Mouse (Mus musculus) kidney, postnatal 14 days (tissue): ENCODE measurements at regions not wholly inside any gene's neighbourhood (a gene's known extent, or its start where the extent isn't known, plus 50 kb on each side); places are given as distances from the start of the nearest gene placed in this dataset.

Source experiments
- DNase-seq: peaks from one replicate; pipeline ENCODE4 v3.0.0; 2022; ENCODE audit warnings: mixed read lengths

DNA sequence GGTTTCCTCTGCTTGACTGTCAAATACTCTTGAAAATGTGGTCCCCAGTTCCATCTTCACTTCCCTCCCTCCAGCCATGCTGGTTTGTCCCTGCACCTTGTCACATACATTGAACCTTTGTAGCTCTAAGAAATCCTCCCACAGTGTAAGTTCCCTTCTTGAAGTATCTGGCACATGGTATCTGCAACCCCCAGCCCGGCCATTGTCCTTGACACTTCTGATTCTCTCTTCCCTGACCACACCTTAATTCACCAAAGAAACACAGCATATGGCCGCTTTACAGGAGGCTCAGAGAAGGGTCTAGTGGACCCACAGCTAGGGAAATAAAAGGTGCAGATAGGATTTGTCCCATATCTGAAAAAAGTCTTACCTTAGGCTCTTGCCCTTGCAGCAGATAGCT is 133.9 kb upstream of the Gli2 start:
- no peak for DNase-seq

DNA sequence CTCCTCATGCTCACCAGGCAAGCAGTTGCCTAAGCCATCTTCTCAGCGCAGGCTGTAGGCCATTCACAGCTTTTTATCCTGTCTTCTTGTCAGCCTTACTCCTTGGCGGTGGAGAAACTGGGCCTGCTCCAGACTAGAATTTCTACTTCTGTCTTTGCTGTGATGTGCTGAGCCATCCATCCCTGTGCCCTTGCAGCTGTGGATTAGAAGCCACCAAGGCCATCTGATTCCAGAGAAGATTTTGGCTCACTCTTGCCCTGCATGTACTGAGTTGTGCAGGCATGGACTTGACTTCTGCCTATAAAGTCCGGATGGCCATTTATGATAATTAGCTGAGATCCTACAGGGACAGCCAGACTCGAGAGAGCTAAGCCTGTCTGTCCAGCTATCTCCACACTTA is 133.4 kb upstream of the Gli2 start:
- DNase-seq, result no peak

DNA sequence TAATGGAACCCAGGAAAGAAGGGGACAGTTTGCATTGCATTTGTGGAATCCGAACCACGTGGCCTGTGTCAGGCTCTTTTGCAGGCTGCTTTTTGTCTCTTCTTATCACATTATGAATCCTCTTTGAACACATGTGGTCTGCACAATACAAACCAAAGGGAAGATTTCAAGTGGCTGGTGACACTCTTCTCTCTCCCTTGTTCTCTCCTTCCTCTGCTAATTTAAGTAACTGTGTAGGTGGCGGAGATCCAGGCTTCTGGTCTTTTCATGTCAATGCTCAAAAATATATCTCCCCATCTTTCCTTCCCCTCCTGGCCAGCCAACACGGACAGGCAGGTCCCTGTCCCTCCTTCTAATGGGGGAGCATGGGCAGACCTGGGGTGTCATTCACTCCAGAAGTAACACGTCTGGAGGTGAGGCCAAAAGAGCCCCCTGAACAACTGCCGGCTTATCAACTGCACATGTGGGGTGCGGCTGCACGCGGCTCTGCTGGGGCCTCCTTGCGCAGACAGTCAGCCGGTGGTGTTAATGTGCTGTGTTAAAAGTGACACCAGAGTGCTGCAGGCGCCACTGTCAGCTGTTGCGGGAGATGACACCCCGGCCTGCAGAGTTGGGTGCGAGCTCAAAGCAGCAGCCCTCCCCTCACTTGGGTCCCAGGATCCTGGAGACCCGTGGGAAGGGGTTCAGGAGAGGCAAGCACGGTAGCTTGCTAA is 130.3 kb upstream of the Gli2 start:
- no peak for DNase-seq

DNA sequence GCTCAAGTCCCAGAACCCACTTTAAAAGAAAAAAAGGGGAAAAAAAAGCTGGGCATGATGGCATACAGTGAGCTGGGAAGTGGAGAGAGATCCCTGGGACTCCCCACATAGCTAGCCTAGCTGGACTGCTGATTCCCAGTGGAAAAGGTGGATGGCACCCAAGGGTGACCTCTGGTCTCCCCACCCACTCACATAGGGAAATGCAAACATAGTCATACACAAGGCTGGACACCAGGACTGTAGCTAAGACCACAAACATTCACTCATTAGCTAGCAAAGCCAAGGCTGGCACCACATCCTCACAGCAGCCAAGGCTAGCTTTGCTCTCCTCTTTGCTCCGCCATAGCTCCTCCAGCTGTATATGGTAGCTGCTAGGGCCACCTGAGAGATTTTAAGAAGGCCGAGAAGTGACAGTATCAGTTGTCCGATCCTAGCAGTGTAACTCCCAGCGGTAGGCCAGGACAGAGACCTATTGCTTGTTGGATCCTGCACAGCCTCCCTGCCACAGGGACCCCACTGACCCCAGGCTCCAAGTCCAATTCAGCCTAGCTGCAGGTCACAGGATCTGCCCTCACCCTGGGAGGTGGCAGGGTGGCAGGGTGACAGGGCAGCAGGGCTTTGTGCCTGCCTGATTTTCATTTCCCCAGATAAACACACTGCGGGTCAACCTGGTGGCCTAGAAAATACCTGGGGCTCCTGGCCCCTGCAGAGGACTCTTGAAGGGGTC is 119.8 kb upstream of the Gli2 start:
- no peak for DNase-seq

DNA sequence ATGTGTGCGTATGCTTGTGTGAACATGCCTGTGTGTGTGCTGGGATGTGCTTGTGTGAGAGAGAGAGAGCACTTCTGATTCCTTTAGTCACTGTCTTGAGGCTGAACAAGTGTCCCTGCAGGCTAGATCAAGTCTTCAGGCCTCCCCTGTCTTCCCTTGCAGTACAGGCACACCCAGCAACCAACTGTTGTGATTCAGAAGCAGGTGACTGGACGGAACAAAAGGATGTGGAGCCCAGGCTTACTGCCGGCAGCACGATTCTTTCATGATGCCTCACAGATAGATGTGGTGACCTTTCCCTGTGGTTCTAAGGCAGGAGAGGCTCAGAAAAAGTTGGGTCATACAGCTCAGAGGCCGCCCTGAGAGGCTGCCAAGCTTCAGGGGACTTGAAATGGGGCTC is 114.0 kb upstream of the Gli2 start:
- DNase-seq, result no peak

DNA sequence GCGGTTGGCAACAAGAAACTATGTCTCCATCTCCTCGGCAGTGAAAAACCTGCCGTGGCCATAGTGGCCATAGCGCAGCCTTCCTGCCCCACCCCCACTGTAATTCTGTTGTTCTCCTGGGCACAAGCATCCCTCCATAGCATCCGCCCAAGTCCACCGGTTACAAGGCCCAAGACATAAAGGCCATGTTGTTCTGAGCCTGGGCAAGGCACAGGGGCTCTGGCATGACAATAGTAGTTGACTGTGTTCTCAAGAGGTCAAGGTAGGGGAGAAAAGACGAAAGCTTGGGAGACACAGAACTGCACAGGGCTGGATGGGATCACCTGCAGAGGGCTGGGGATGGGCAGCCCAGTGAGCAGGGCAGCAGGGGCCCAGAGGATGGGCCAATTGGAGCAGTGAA is 112.9 kb upstream of the Gli2 start:
- DNase-seq, result no peak

DNA sequence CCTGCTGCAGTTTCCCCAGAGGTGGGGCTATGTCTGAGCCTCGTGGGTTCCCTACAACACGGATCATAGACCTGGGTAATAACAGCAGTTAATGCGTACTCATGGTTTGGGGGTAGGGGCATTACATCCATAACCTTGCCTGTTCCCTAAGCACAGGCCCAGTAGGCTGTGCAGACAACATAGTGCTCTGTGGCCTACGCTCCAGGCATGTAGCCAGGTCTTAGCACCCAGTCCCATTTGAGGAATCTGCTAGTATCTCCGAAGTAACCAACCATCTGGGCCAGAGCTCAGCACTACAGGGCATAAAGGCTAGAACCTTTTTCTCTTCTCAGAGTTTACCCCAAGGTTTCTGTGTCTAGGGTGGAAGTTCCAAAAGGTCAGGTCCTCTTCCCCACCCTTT is 111.4 kb upstream of the Gli2 start:
- no peak for DNase-seq

DNA sequence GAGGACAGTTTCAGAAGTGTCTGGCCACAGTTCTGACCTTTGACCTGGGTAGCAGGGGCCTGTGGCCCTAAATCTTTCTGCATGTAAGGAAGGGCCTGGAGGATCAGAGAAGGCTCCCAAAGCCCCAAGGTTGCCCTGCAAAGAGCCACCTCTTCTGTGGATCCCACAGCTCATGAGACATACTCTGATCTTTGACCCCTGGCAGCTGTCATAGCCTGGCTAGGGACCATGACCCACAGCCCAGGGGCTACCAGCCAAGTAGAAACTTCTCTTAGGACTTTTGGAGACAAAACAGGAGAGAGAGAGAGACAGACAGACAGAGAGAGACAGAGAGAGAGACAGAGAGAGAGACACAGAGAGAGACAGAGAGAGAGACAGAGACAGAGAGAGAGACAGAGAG is 110.4 kb upstream of the Gli2 start:
- peak; percentile 5 for DNase-seq

DNA sequence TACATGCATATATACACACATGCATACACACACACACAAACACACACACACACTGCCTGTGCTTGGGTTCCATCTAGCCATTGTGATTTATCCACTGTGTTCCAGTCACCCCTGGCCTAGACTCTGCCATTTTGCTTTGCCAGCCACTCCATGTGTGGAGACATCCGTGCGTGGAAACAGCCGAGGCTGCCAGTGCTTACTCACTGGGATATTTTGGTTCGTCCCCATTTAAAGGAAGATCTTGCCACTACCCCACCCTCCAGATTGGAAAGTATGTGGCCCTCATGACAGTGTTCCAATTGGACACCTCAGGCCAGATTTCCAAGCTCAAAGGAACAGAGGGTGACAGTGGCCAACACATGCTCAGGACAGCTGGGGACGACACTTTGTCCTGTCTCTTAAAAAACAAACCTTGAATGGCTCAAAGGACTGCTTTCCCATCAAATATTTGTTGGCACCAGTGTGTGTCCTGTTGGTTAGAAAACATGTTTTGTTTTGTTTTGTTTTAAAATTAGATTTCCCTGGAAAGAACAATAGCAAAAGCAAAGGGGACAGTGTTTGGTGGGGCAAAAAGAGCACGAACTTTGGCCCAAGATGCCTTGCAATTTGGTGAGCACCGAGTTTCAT is 109.8 kb upstream of the Gli2 start:
- DNase-seq, result no peak

DNA sequence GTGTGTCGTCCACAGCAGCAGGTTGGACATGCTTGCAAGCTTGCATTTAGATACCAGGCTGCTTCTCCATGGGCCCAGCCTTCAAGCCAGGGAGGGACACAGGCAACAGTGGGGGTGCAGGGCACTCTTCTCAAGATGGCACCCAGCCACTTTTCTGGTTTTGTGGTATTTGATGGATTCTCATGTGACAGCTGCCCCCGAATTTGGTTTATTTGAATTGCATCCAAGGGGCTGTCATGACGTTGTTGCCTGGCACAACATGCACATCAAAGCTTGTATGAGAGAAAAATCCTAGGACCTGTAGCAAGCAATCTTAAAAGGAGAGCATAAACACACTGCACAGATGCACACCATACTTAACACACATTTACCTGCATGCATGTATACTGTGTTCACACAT is 108.3 kb upstream of the Gli2 start:
- DNase-seq, result no peak

DNA sequence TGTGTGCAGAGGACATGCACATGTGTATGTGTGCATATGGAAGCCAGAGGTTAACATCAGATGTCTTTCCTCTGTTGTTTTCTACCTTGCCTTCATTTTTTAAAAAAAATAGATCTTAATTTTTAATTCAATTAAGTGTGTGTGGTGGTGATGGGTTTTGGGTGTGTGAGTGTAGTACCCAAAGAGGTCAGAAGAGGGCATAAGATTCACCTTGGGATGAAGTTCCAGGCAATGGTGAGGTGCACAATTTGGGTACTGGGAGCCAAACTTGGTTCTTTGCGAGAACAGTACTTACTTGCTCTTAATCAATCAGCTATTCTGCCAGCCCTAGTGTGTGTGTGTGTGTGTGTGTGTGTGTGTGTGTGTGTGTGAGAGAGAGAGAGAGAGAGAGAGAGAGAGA is 106.9 kb upstream of the Gli2 start:
- no peak for DNase-seq

DNA sequence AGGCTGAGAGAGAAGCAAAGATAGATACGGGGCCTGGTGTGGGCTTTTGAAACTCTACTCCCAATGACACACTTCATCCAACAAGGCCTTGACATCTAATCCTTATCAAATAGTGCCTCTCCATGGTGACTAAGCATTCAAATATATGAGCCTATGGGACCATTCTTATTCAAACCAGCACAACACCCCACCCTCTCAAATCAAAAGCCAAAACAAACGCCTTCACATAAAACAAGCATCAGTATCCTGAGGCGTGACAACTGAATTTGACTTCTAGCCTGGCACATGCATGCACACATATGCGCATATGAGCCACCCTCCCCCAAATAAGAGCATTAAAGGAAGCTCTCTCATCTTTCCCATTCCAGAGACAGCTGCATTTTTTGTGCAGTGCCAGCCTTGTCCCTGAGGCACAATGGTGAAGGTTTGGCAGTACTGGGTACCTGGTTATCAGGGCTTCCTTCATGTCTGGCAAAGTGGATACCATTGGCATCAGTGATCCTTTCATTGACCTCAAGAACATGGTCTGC is 103.8 kb upstream of the Gli2 start:
- DNase-seq, result no peak

DNA sequence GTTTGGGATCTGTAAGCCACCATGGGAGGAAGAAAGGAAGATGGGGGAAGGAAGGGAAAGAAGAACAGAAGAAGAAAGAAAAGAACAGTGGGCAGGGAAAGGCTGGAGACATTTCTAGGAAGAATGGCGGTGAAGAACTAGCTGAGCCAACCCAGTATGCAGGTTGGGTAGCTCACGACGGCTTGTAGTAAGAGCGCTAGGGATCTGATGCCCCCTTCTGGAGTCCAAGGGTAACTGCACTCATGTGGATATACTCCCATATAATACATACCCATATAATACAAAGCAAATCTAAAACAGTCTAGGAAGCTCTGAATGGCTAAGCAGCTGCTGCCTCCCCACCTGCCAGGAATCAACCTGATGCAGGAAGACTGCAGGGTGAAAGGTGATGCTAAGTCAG is 100.2 kb upstream of the Gli2 start:
- DNase-seq, result no peak

DNA sequence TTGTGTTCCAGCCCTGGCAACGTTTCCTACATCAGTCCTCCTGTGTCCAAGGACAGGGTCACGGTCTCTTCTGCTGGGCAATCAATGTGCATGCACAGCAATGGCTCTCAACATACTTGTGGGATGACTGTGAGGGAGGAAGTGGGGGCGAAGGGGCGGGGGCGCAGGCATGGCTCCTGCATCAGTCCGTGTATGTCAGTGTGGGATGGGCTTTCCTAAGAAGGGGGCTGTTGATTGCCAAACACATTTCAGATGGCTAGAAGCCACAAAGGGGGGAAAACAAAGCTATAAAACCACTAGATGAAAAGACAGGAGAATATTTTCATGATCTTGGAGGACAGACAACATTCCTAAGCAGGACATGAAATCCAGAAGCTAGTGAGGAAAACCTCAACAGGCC is 99.4 kb upstream of the Gli2 start:
- peak; percentile 10 for DNase-seq

DNA sequence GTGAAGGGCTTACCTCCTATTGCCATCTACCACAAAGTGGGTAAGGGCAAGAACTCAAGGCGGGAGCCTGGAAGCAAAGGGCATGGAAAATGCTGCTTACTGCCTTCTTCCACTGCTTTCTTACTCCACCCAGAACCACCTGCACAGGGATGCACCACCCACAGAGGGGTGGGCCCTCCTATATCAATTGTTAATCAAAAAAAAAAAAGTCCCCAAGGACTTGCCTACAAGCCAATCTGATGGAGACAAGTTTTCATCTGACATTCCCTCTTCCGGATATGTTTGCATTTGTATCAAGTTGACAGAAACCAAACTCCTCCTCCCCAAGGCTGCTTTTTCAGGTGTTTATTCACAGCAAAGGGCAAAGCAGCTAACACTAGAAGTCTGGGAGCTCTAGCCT is 94.1 kb upstream of the Gli2 start:
- DNase-seq, result no peak

DNA sequence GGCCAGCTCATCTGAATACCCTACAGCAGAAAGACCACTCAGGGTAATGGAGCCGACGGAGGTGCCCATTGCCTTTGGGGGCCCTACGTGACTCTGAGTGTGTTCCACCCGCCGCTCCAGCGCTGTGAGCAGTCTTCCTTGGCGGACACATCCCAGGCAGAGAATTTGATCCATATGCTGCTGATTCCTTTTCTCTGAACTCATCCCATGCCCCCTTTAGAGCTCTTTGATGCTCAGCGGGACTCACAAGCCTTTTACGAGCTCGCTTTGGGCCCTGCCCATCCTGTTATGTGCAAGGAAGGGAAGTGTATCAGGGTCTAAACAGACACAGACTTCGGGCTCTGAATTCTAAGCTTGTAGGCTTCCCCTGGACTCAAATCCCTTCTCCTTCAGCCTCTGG is 90.4 kb upstream of the Gli2 start:
- no peak for DNase-seq

DNA sequence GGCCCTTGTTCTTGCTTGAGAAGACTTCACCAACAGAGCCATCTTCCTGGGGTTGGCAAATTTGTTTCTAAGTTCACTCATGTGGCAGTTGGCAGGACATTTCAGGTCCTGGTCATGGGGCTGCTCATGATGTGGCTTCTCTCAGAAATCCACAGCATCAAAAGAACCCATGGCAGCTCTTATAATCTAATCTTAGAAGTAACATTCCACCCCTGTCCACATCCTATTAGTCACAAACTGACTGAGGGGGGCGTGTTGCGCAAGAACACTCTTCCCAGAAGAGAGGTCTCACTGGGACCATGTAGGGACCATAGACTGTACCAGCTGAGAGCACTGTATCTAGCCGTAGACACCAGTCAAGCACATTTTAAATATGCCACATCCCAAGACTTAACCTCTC is 75.6 kb upstream of the Gli2 start:
- DNase-seq, result no peak

DNA sequence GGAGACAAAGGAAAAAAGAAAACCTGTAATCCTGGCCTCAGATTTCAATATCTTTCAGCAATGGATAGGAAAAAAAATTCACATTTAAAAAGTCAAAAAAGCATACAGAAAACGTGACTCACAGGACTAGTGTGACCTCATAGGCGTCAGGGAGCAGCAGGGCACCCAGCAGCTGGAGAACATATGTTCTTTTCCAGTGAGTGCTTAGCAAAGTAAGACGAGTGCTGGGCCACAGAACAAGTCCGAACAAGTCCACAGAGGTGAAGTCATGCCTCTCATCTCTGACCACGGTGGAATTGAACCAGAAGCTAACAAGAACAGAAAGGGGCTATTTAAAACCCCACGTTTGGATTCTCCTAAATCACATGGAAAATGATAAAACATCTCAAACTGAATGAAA is 72.1 kb upstream of the Gli2 start:
- DNase-seq, result no peak

DNA sequence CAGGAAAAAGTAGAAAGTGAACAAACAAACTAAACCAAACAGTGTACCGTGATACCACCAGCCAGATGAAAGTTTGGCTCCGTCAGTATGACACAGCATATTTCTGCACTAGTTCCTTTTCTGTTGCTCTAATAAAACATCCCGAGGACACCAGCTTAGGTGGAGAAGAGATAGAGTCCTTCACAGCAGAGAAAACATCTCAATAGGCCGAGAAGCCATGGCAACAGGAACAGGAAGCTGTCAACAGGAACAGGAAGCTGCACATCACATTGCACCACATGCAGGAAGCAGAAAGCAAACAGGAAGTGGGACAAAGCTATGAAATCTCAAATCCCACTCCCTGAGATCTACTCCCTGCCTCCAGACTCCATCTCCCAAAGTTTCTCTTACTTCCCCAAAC is 71.4 kb upstream of the Gli2 start:
- no peak for DNase-seq

DNA sequence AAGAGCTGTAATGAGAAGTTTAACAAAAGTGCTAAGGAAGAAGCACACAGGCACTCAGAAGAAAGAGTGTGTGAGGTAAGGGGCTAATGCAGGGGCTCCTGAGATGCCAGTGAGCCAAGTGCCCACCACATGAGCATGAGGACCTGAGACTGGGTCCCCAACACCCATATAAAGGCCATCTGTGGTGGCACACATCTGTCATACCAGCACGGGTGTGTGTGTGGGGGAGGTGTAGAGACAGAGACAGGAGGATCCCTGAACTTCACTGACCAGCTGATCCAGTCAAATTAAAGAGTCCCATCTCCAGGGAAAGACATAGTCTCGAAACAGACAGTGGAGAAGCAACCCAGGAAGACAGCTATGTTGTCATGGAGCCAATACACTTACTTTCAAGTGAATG is 70.6 kb upstream of the Gli2 start:
- no peak for DNase-seq

DNA sequence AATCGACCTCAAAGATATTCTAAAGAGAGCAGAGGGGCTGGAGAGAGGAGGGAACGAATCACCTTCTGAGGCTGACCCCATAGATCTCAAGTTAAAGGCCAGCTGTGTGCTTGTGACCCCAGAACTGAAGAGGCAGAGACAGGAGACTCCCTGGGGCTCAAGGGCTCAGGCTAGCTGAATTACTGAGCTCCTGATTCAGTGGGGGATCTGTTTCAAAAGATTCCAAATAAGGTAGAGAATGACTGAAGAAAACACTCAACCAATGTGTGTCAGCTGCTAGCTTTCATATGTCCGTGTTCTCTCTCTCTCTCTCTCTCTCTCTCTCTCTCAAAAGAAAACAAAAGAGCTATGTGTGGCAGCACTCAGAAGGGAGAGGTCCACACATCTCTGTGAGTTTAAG is 70.0 kb upstream of the Gli2 start:
- no peak for DNase-seq

DNA sequence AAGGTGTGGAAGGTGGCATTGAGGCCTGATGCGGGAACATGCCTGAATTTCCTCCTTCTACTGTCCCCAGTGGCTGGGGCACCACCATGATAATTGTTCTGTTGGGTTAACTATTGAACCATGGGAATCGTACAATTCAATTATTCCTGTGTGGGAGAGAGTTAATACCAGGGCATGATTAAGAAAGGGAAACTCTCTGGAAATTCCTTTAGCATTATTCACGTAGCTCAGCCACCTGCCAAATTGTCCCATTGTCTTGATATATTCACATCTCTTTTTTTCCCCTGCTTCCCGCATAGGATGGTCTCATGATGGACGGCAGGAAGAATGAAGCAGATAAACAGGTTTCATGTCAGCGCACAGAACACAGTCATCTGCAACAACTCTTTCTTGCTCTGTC is 69.6 kb upstream of the Gli2 start:
- DNase-seq, result no peak

DNA sequence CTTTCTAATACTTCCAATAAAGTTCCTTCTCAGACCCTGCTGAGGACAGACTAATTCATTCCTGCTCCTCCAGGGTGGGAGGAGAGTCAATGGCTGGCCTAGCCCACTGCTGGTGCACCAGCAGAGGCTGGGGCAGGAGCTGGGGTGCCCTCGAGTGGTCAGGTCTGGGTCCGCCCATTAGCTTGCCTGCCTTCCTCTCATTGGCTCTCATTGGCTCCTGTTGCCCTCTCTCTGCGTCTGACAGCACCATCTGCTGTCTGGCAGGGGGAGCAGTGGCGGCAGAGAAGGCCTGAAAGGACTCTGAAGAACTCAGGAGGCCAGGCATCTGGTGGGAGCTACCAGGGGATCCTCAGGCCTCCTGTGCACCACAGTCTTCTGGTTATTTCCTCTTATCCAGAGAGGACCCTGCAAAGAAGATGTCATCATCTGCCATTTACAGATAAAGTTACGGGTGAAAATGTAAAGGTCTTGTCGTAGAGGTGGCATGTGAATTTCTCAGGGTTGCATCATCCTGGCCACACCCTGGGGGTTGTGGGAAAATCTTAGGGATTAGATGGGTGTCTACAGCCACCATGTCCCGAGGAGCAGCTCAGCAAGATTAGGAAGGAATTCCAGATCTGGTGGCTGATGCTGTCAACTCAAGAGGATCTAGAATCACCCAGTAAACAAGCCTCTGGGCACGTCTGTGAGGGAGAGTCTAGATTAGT is 66.6 kb upstream of the Gli2 start:
- peak; percentile 19 for DNase-seq
